Mouse (Mus musculus): ENCODE measurements around the gene Cpeb1.

GRCm38 (mm10) chr7:81493331-81494021 lies 38.2 kb upstream of the Cpeb1 start, which contains the start of gene Ap3b2:
- TF ChIP-seq EP300 (IDR thresholded peaks at IDR 0.05; ENCODE audit: low read depth) (no peak), CTCF (IDR thresholded peaks at IDR 0.05; ENCODE audit: low read depth) (no peak)
